Mouse (Mus musculus): ENCODE results near the gene Cd160.

Gene Cd160

DNA sequence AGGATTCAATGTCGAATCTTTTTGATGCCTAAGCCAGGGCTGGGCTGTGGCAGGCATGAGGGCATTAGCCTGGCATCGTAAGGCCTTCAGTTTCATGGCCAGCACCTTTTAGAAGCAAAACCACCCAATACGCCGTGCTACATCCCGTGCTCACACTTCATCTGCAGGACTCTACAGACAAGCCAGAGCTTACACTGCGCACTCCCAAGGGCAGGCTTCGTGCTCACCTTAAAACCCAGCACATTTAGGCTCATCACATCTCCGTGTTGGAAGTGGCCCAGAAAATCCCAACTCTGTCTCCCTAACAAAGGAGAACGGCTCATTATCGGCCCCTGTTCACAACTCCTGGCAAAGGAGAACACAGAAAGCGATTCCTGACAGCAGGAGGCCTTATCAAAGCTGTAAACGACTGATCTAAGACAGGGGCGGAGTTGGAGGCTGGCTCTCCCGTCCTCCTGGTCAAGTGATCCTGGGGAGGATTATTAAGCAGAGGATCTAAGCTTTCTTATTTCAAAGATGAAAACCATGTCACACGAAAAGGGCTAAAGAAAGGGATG is 765 bp downstream of the Cd160 start:
- no peak for DNase-seq

DNA sequence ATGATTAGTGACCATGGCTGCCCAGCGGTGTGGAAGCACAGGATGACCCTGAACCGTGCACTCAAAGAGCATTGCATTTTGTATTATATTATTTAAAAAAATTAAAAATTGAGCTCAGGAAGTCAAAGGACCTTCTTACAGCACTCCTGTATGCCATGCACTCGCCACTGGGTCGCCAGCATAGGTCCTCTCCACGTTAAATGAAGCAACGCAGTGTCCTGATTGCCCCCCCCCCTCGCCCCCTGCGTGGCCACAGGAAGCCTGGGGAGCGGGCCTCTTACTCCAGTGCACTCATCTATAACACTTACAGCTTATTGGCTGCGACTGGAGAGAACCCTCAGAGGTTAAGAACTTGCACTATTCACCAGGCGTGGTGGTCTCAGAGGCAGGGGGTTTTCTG is 3.9 kb downstream of the Cd160 start:
- DNase-seq = no peak

DNA sequence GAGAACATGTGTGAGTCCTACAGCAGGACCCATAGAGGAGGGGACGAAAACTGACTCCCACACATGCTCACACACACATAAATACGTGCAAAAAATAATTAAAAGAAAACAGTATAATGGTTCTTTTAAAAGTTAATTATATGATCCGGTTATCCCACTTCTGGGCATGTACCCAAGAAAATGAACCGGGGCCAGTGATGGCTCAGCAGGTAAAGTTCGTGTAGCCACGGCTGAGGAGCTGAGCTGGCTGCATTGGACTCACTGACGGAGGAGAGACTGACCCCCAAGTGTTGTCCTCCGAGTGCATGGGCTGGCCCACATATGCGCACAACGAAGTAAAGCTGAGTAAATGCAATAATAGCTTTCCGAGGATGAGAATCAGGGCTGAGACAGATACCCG is 4.5 kb downstream of the Cd160 start:
- no peak for DNase-seq

DNA sequence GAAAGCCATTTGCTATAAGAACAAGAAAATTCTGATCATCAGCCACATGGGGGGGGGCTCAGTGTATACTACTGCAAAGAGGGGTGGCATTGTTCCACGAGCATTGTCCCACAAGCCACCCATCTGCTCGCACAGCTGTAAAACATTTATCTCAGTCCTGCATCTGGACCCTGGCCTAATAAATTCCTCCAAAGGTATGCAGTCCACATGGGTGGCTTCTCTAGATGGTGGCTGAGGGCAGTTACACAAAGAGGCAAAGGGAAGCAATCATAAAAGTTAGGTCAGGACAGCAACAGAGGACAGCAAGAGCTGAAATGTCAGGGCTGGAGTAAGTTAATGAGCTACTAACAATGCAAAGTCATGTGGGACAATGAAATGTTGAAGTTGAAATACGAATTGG is 5.5 kb downstream of the Cd160 start:
- no peak for DNase-seq

DNA sequence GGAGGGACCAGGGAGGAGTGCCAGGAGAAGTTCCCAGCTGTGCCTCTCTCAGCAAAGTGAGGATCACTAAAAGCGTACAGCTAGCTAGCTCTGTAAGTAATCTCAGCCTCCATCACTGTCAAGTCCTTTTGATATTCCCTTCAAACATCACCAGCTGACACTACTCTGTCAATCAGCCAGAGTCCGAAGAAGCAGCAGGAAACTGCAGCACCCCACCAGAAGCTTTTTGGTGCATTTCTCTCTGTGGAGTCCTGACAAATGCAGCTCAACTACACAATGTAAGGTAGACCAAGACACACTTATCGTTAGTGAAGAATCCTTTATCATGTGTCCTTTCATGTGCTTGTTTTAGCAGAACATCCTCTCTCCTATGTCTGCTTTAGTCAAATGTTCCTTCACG is 7.6 kb downstream of the Cd160 start:
- DNase-seq = no peak

DNA sequence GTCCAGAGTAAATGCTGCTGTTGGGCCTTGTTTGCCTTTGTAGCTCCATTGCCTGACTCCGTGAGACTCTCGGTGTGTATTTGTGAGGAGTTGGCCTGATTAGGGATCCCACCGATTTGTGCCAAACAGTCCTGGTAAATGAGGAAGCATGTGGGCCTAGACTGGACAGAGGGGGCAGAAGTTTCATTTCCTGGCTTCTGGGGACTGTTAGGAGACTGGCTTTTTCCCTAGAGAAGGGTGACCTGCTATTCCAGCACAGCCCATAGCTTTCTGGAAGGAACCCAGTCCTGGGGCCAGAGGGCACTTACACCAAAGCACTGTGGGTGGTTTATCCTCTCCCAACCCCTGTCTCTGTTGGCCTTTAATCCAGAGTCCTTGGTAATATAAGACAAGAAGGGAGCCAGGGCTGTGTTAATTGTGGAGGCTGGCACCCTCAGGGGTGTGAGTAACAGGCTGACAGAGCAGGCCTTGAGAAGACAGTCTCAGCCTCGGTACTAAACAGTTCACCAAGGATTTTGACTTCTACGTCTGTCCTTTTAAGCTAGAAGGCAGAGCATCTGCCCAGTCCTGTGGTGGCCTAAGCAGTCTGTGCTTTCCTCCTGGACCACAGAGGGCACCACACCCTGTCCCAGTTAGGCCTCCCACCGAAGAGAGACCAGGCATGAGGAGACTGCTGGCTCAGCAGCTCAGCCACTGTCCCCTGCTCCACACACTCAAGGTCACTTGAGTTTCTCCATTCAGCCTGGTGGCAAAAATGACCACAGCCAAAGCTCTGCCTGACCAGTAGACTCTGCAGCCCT is 8.8 kb downstream of the Cd160 start:
- DNase-seq = no peak

DNA sequence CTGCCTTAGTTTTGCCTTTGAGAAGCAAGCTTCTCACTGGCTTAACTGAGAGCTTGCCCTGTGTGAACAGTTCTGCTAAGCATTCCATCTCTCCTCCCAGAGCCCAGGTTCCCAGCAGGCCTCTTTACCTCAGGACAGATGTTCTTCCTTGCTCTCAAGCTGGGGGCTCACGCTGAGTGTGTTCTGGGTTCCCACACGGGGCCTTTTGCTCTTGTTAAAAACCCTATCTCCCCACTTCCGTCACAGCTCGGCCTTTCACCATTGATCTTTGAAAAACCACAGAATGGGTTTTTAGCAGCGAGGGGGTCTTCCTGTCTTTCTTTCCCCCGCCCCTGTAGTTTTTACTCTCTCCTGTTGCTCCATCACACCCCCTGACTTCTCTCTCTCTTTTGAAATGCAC is 14.8 kb downstream of the Cd160 start:
- no peak for DNase-seq

DNA sequence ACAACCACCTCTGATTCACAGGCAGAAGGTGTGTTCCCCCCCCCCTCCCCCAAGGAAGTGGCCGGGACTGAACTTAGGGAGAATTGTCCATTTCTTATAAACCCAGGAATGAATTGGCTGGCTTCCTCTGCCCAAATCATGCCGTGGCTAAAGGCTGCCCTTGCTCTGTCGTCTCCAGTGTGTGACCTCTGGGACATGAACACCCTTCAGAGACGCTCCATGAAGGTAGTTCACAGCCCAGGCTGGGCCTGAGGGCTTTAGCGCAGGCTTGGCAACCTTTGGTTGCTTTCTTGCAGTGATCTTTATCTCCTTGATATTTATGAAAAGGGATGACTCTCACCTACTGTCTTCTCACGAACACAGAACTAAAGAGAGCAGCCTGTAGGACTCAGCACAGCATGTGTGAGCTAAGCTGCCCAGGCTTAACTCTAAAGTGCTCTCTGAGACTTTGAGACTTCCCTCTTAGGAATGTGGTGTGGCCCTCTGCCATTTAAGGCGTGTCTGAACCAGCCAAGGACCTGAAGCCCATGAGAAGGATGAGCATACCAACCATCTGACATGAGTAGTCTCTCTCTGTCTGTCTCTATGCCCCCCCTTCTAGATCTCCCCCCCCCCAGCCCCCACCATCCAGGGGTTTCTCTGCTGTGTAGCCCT is 15.4 kb downstream of the Cd160 start:
- DNase-seq = no peak

DNA sequence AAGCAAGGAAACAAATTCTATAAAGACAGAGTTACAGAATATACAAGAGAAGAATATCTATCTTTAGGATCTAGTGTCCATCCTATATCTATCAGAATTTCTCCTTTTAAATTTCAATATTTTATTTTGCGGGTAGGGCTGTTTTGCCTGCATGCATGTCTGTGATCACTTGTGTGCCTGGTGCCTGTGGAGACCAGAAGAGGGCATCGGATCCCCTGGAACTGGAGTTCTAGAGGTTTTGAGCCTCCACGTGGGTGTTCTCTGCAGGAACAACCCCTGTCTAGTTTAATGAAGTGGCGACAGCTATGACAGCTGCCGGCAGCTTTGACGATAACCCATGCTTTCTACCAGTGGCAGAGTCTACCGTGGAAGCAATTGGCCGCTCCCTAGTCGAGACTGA is 16.0 kb downstream of the Cd160 start:
- DNase-seq = peak; percentile 12 to 18

DNA sequence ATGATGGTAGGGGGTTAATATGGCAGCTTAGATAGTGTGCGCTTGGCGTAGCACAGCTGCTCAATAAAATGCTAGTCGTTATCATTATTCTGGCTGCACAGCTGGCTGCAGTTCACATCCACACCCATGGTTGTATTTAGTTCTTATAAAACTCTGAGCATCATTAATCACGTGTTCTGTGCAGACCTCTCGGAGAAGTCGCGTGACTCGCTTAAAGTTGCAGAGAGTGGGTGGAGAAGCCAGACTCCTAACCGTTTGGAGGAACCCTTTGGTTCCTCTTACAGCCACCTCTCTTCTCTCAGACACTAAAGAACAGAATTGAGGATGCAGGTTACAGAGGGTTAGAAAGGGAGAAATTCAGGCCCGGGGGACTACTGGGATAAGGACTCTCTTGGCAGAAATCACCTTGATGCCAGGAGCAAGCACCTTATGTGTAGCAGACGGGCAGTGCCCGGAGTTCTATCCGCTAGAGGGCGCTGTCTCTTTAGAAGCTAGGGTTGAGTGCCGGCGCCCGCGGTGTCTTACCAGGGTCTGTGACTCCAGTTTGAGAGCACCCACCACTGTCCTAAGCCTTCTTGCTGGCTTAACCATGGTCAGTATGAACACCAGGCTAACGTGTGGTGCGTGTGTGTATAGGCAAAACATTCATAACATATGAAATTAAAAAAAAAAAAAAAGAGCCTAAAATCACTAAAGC is 16.6 kb downstream of the Cd160 start:
- peak; percentile 79 to 83 for DNase-seq

DNA sequence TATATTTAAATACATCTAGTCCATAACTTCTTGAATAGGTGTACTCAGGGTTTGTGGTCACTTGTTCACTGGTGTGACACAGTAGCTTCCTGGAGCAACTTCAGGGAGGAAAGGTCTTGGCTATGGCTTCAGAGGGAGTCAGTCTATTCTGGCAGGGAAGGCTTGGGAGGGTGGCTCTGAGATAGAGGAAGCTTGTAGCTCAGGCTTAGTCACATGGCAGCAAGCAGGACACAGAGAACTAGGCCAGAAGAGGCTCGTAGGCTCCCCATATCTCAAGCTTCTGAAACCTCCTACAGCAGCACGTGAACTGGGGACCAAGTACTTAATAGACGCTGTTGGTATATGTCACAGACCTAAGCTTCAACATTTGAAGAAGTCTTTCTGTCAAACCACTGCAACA is 17.9 kb downstream of the Cd160 start:
- no peak for DNase-seq

DNA sequence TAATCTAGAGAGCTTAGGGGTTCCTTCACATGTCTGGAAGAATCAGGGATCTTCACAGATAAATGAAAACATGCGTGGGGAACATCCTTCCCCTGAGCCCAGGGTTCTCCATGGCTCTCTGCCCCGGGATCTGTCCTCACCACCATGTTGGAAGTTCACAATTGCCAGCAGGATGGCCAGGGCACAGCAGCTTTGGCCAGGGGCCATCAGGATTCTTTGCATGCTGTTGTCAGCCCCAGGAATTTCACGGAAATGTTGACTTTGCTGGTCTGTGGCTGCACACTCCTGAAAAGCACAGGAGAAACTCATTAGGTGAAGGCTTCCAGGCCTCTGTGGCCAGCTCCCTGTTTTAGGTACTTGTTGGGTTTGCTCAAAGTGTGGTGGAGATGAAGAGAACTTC is 20.5 kb downstream of the Cd160 start:
- DNase-seq = no peak

DNA sequence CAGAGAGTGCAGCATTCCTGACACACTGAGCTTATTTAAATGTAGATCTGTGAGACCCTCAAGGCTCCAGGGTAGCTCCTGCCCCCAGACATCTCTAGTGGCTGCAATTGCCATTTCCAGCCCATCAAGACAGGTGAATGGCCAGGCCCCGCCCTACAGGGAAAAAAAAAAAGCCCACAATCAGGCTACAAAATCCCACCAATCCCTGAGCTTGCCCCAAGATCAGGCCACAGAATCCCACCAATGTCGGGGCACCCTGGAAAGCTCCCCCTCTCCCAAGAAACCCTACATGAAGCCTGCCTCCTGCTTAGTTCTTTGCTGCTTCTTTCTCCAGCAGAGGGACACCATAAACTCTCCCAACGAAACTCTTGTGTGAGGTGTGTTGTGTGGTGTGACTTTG is 21.0 kb downstream of the Cd160 start:
- DNase-seq = no peak

DNA sequence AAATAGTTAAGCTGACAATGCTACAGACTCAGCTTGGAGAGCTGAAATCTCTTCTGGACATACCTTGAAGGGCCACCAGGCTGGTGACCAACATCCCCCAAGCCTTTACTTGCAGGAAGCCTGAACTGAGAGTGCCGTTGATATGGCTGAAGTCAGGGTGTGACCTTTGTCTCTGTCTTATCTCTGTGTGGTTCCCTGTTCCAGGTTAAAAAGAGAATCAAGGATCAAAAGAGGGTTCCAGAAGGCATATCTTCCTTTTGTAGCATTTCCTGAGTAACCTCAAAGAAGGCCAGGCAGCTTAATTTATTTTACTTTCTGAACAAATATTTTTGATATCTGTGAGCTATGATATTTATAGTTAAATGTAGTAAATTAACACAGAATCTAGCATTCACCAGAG is 26.9 kb downstream of the Cd160 start:
- DNase-seq = no peak

DNA sequence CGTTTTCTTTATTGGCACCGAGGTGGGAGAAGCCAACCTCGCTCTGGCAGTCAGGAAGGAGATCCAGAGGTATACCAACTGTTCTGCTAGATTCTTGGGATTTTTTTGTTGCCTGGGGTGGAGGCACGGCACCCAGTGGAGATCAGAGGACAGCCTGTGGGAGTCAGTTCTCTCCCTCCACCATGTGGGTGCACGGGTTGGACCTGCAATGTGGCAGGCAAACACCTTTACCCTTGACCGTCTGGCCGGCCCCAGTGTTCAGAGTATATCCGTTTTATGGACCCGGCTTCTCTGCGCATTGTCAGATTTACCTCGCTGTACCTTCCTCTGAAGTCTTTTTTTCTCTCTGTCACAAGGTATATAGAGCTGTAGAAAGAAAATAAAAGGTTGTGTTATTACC is 28.9 kb downstream of the Cd160 start:
- no peak for DNase-seq

DNA sequence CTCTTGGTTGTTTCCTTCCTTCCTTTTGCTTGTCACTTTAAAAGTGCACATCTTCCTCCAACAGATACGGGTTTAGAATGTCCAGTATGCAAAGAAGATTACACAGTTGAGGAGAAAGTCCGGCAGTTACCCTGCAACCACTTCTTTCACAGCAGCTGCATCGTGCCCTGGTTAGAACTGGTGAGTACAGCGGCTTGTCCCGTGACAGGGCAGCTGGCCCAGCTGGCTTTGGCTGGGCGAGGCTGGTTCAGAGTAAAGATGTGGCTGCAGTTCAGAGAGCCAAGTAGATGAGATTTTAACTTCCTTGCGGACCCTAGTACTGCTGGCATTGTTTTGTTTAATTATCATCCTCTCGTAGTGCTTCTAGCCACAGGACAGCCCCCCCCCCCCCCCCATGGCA is 40.6 kb downstream of the Cd160 start:
- DNase-seq = no peak

DNA sequence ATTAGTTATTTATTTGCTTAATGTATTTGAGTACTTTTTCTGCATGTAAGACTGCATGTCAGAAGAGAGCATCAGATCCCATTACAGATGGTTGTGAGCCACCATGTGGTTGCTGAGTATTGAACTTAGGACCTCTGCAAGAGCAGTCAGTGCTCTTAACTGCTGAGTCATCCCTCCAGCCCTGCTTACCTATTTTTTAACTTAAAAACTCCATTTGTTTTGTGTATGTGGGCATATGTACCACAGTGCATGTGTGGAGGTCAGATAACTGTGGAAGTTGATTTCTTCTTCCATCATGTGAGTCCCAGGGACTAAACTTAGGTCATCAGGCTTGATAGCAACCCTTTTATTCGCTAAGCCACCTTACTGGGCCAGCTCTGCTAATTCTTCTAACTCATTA is 41.4 kb downstream of the Cd160 start:
- DNase-seq = no peak

DNA sequence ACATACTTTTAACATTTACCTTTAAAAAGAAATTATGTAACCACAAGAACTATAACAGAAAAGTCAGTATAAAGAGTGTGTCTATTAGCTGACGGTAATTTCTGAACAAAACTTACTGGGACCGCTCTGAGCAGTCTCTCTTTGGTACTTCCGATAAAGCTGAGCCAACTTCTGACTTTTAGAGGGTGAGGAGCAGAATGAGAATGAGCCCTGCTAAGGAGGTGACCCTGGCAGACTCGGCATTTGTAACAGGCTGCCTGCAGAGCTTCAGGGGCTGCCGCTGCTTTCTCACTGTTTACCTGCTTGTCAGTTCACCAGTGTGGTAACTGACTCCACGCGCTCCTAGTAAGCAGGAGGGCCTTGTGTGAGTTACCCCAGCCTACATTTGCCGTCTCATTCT is 46.9 kb downstream of the Cd160 start:
- DNase-seq = no peak

DNA sequence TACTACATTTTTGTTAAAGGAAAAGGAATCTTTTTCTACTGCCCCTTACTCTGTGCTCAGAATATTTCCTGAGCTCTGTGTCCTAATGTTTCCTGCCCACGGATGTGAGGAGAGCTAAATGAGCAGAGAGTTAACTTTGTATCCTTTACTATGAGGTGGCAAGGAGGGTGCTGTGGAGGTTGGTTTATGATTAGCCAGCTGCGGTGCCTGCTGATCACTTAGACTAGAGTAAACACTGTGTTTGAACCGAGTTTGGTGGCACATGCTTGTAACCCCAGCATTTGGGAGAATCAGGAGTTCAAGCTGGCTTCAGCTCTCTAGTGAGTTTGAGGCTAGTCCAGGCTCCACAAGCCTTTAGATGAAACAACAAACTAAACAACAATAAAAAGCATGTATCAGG is 52.0 kb downstream of the Cd160 start:
- no peak for DNase-seq

DNA sequence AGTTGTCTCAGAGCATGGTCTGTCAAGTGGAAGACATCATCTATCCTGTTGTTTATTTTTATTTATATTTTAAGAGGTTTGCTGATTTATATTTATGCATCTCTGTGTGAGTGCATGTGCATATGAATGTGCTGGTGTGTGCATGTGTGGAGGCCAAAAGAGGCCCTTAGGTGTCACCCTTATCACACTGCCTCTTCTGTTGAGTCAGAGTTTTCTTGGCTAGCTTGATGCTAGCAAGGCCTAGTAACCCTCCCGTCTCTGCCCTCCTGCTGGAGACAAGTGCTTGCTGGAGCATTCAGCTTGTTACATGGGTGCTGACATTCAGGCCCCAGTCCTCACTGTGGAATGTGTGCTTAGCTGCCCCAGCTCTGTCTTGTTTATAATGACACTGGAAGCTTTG is 56.2 kb downstream of the Cd160 start:
- no peak for DNase-seq

DNA sequence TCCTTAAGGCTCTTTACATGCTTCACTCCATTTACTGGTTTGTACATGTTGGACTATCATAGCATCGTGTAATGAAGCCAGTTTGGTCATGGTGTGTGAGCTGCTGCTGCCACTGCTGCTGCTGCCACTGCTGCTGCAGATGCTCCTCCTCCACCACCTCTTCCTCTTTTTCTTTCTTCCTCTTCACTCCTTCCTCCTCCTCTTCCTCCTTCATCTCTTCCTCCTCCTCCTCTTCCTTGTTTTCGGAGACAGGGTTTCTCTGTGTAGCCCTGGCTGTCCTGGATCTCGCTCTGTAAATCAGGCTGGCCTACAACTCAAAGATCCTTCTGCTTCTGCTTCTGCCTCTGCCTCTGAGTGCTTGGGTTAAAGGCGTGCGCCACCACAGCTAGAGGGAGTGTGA is 59.2 kb downstream of the Cd160 start:
- no peak for DNase-seq

DNA sequence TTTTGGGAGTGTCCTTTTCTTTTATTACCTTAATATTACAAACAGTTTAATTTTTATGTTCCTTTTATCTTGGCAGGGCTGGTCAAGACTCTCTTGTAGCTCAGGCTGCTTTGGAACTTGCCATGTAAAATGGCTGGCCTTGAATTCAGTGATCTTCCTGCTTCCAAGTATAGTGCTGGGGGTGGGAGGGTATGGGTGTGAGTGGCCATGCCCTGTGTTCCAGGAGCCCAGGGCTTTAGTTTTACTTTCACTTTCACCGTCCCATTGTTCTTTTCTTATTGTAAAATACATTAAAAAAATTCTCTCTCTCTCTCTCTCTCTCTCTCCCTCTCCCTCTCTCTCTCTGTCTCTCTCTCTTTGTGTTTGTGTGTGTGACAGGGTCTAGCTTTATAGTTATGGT is 64.6 kb downstream of the Cd160 start:
- DNase-seq = no peak

DNA sequence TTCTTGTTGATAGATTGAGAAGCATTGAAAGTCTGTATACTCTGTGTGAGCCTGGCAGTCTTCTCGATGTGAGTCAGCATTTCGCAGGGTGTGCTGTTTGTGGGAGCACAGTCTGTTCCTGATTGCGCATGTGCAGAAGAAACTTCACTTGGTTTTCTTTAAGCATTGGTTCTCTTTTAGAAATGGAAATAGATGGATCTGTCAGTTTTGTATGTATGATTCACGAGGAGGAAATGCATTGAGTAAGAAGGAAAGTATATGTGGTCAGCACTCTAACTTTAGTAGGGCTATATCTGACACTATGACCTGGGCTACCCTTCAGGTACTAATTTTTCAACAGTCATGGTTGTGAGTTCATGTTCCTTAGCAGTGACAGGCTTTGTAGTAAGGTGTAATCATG is 69.5 kb downstream of the Cd160 start:
- no peak for DNase-seq

DNA sequence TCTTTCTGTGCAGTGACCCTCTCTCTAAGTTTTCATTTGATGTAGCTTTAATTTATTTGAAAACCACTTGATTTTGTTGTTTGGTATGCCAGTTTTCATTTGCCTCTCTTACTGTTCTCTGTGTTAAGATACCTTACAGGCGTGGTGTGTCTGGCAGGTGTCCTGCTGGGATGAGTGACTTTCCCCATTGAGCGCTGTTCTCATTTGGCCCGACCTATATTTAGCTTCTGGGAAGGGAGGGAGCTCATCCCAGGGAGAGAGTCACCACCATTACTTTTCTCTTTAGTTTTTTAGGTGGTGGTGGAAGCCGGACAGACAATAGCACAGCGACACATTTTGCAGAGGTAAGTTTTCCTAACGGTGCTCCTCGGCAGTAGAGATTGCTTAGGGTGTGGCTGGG is 71.5 kb downstream of the Cd160 start:
- peak; percentile 41 to 47 for DNase-seq

All from cerebellum, postnatal 36 days (tissue).